8 mouse cellular contexts compared by ENCODE assay signal in genomic region chr9:25151611-25152241, GRCm38 (mm10). TPM values are rescaled to one million over a fixed set of nuclear protein-coding genes. Genes with fewer than 3 reads are reported as not detected.
DNase-seq lines count a peak whose midpoint lies in the region; ATAC-seq and TF ChIP-seq lines count a peak whose summit lies in the region.

Gene Herpud2, minus strand, starts transcription at chr9:25151820.

- H3K4me2 ChIP-seq in heart, embryonic 11.5 days = peak within 1 kb of the TSS; percentile 91
- H3K4me2 ChIP-seq in kidney, postnatal 0 days (ENCODE audit: low read length) = peak within 1 kb of the TSS; percentile 88
- peak within 1 kb of the TSS; percentile 88 for H3K4me2 ChIP-seq in liver, embryonic 11.5 days
- peak within 1 kb of the TSS; percentile 62 for H3K4me2 ChIP-seq in stomach, embryonic 14.5 days (replicated peaks; ENCODE audit: low read depth, low read length)

- peak; percentile 26; the same call in 1 of the 2 replicates for TF ChIP-seq CTCF in kidney, postnatal 0 days (IDR thresholded peaks at IDR 0.05; ENCODE audit: low read depth)

- DNase-seq in B cell, adult 2 months = peak; percentile 92 to 94
- peak; percentile 98 for DNase-seq in brain, adult 2 months (ENCODE audit: low read depth, low spot score)
- peak; percentile 97 for DNase-seq in kidney, postnatal 0 days (ENCODE audit: low spot score)
- DNase-seq in liver, embryonic 11.5 days (ENCODE audit: low spot score) = peak; percentile 95
- peak; percentile 95 for DNase-seq in naive thymus-derived CD4-positive, alpha-beta T cell, adult 2 months (ENCODE audit: low read depth)

- H3K27ac ChIP-seq in heart, embryonic 11.5 days (ENCODE audit: low read depth, low read length) = peak within 1 kb of the TSS; percentile 100
- peak within 1 kb of the TSS; percentile 99 for H3K27ac ChIP-seq in kidney, postnatal 0 days
- H3K27ac ChIP-seq in liver, embryonic 11.5 days (ENCODE audit: low read depth, low read length) = peak within 1 kb of the TSS; percentile 97
- peak within 1 kb of the TSS; percentile 100 for H3K27ac ChIP-seq in stomach, embryonic 14.5 days (ENCODE audit: low read length)

- WGBS in heart, embryonic 11.5 days (ENCODE audit: insufficient replicate concordance) = 1% methylated on average over 50 of the region's 51 CpGs
- under 1% methylated on average over 41 of the region's 51 CpGs for WGBS in kidney, postnatal 0 days
- WGBS in liver, embryonic 11.5 days = under 1% methylated on average over 51 of the region's 51 CpGs
- under 1% methylated on average over 49 of the region's 51 CpGs for WGBS in stomach, embryonic 14.5 days

- H3K4me1 ChIP-seq in heart, embryonic 11.5 days (ENCODE audit: control insufficient read depth, insufficient read depth, low read length) = peaks cover 20% of the 10 kb centered on the region
- H3K4me1 ChIP-seq in kidney, postnatal 0 days (replicated peaks; ENCODE audit: insufficient read depth, low read length) = peaks cover 9% of the 10 kb centered on the region
- H3K4me1 ChIP-seq in liver, embryonic 11.5 days (replicated peaks; ENCODE audit: control insufficient read depth, insufficient read depth, low read length) = peaks cover 21% of the 10 kb centered on the region
- H3K4me1 ChIP-seq in stomach, embryonic 14.5 days (ENCODE audit: control insufficient read depth, insufficient read depth, low read length) = peaks cover 14% of the 10 kb centered on the region; the same call in 1 of the 2 replicates

- ATAC-seq in erythroblast, adult 5-6 weeks (replicated peaks; ENCODE audit: low FRiP score, poor library complexity, severe bottlenecking) = peak; percentile 86
- ATAC-seq in heart, embryonic 11.5 days (replicated peaks; ENCODE audit: insufficient number of reproducible peaks, low FRiP score, low TSS enrichment) = peak; percentile 97
- peak; percentile 99 for ATAC-seq in kidney, postnatal 0 days (replicated peaks; ENCODE audit: low FRiP score, low read depth)
- ATAC-seq in liver, embryonic 11.5 days (replicated peaks; ENCODE audit: low FRiP score) = peak; percentile 97
- ATAC-seq in stomach, embryonic 14.5 days (ENCODE audit: insufficient number of reproducible peaks, insufficient read depth, low FRiP score, low read depth) = peak; percentile 98

- H3K4me3 ChIP-seq in heart, embryonic 11.5 days (ENCODE audit: low read depth, low read length) = peak within 1 kb of the TSS; percentile 92
- peak within 1 kb of the TSS; percentile 89 for H3K4me3 ChIP-seq in kidney, postnatal 0 days (replicated peaks; ENCODE audit: low read depth, low read length)
- H3K4me3 ChIP-seq in liver, embryonic 11.5 days (ENCODE audit: low read depth, low read length) = peak within 1 kb of the TSS; percentile 86
- H3K4me3 ChIP-seq in stomach, embryonic 14.5 days (ENCODE audit: low read depth, low read length) = peak within 1 kb of the TSS; percentile 83

- H3K9ac ChIP-seq in heart, embryonic 11.5 days (ENCODE audit: low read depth, low read length) = peak within 1 kb of the TSS; percentile 98
- peak within 1 kb of the TSS; percentile 92 for H3K9ac ChIP-seq in kidney, postnatal 0 days (ENCODE audit: low read depth, low read length)
- peak within 1 kb of the TSS; percentile 95 for H3K9ac ChIP-seq in liver, embryonic 11.5 days (ENCODE audit: low read depth, low read length)
- H3K9ac ChIP-seq in stomach, embryonic 14.5 days (replicated peaks; ENCODE audit: low read depth, low read length) = peak within 1 kb of the TSS; percentile 81

- H3K27me3 ChIP-seq in heart, embryonic 11.5 days (ENCODE audit: control insufficient read depth, insufficient read depth, low read length) = no peaks in the 10 kb centered on the region
- H3K27me3 ChIP-seq in kidney, postnatal 0 days (ENCODE audit: insufficient read depth, low read length) = no peaks in the 10 kb centered on the region
- no peaks in the 10 kb centered on the region for H3K27me3 ChIP-seq in liver, embryonic 11.5 days (replicated peaks; ENCODE audit: control insufficient read depth, insufficient read depth, low read length)
- H3K27me3 ChIP-seq in stomach, embryonic 14.5 days (ENCODE audit: control insufficient read depth, insufficient read depth, low read length) = no peaks in the 10 kb centered on the region

- no peaks in the 10 kb centered on the region; the same call in 1 of the 2 replicates for H3K36me3 ChIP-seq in heart, embryonic 11.5 days (ENCODE audit: control insufficient read depth, insufficient read depth, low read length)
- no peaks in the 10 kb centered on the region for H3K36me3 ChIP-seq in kidney, postnatal 0 days (ENCODE audit: insufficient read depth, low read length)
- H3K36me3 ChIP-seq in liver, embryonic 11.5 days (ENCODE audit: control insufficient read depth, insufficient read depth, low read length) = no peaks in the 10 kb centered on the region
- no peaks in the 10 kb centered on the region for H3K36me3 ChIP-seq in stomach, embryonic 14.5 days (ENCODE audit: control insufficient read depth, insufficient read depth, low read length)

- H3K9me3 ChIP-seq in heart, embryonic 11.5 days (replicated peaks; ENCODE audit: control insufficient read depth, low read length) = no peaks in the 10 kb centered on the region
- no peaks in the 10 kb centered on the region for H3K9me3 ChIP-seq in kidney, postnatal 0 days (replicated peaks; ENCODE audit: low read length)
- H3K9me3 ChIP-seq in liver, embryonic 11.5 days (ENCODE audit: control insufficient read depth, low read length) = no peaks in the 10 kb centered on the region
- H3K9me3 ChIP-seq in stomach, embryonic 14.5 days (ENCODE audit: control insufficient read depth, low read depth, low read length) = no peaks in the 10 kb centered on the region

RNA-seq across cellular contexts. Expression of gene Herpud2, which starts in this region (rescaled TPM):
- total RNA-seq in erythroblast, adult 5-6 weeks (2015; ENCODE audit: low replicate concordance) = 47.1 and 48.7 TPM in 2 replicates
- 28.2 and 30.0 TPM in 2 replicates for total RNA-seq in erythroblast, adult 5-6 weeks (2017; ENCODE audit: low replicate concordance)
- 22.4 and 24.2 TPM in 2 replicates for polyA plus RNA-seq in heart, embryonic 11.5 days (2014; fragmentation: Nextera tagmentation; extraction: Ambion mirVana)
- polyA plus RNA-seq in kidney, postnatal 0 days (2015; fragmentation: Nextera tagmentation; extraction: Ambion mirVana) = 33.5 and 36.7 TPM in 2 replicates
- 23.2 and 27.0 TPM in 2 replicates for polyA plus RNA-seq in liver, embryonic 11.5 days (2014; fragmentation: Nextera tagmentation; extraction: Ambion mirVana)
- polyA plus RNA-seq in stomach, embryonic 14.5 days (2014; fragmentation: Nextera tagmentation; extraction: Ambion mirVana) = 32.4 and 34.2 TPM in 2 replicates

Comparison
In these comparisons a context has a peak if more than half of its experiments do, and no peak if none do; other contexts are left out.
1. Peak in every context shown above with its lines: DNase-seq, ATAC-seq, H3K4me3 ChIP-seq and H3K27ac ChIP-seq.